Mouse (Mus musculus) kidney, embryonic 15.5 days (tissue): ENCODE results near the gene Nlrp2. TPM values are rescaled to one million over a fixed set of nuclear protein-coding genes. Genes with fewer than 3 reads are reported as not detected.

Experiments
- ATAC-seq: fragments of 200-750 bp; cut with Nextera tagmentation; replicated peaks from 2 replicates; pipeline ENCODE4 v1.8.0; 2017; ENCODE audit warnings: moderate TSS enrichment; ENCODE audit not compliant: low FRiP score
- H3K27ac ChIP-seq: fragments of 300-500 bp; sonication (generic); 2 replicates; pipeline ENCODE4 v1.5.1; 2015; ENCODE audit warnings: mild to moderate bottlenecking, inconsistent platforms
- H3K27me3 ChIP-seq: fragments of 300-500 bp; sonication (generic); 2 replicates; pipeline ENCODE4 v1.6.1; 2015; ENCODE audit warnings: inconsistent platforms
- H3K36me3 ChIP-seq: fragments of 300-500 bp; sonication (generic); 2 replicates; pipeline ENCODE4 v1.6.1; 2015; ENCODE audit warnings: inconsistent platforms
- H3K4me1 ChIP-seq: fragments of 300-500 bp; sonication (generic); 2 replicates; pipeline ENCODE4 v1.6.1; 2015; ENCODE audit warnings: inconsistent platforms
- H3K4me2 ChIP-seq: fragments of 300-500 bp; sonication (generic); 2 replicates; pipeline ENCODE4 v1.6.1; 2015; ENCODE audit warnings: moderate library complexity, mild to moderate bottlenecking, inconsistent platforms
- H3K4me3 ChIP-seq: fragments of 300-500 bp; sonication (generic); replicated peaks from 2 replicates; pipeline ENCODE4 v1.5.1; 2015; ENCODE audit warnings: mild to moderate bottlenecking, inconsistent platforms
- H3K9ac ChIP-seq: fragments of 300-500 bp; sonication (generic); 2 replicates; pipeline ENCODE4 v1.6.1; 2015; ENCODE audit warnings: mild to moderate bottlenecking, inconsistent platforms
- H3K9me3 ChIP-seq: fragments of 300-500 bp; sonication (generic); replicated peaks from 2 replicates; pipeline ENCODE4 v1.6.1; 2016; ENCODE audit warnings: inconsistent platforms
- WGBS: fragments of 180-500 bp; shearing (Covaris S2); methylation state at CpG from one replicate; pipeline ENCODE4 v1.1.7; 2015; ENCODE audit warnings: mixed read lengths; 5-methylcytosine and 5-hydroxymethylcytosine counted together
- polyA plus RNA-seq: library from polyadenylated mRNA; unstranded; fragments of >200 nt; fragmentation: Nextera tagmentation; extraction: Ambion mirVana; gene quantifications from 2 replicates; pipeline ENCODE4 v1.2.1, GENCODE M21; 2015

The Nlrp2 gene
- polyA plus RNA-seq, result not detected in 2 replicates

DNA sequence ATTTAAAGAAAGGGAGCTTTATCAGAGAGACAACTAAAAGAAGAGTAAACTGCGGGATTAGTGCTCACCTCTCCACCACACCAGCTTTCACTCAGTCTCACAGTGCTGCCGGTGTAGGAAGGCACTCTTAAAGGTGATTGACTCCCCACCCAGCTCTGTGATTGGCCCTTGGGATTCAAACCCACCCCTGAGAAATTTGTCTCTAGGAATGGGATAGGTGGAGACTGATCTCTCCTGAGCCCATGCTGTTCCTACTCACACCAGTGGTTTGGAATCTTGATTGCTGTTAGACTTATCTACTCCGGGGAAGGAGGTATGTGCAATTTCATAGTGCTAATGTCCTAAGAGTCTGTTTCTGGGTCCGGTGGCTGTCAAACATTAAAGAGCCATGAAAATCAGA, at the start of gene Nlrp2:
TSS of gene Nlrp2 (minus strand) at position 101 of the 400 bp plus-strand sequence.
- WGBS, result 79% methylated on average over 4 of the region's 4 CpGs
- Histone ChIP-seq H3K27me3 (no peaks in the 10 kb centered on the region), H3K9ac (no peak within 1 kb of the TSS), H3K4me1 (no peaks in the 10 kb centered on the region), H3K27ac (no peak within 1 kb of the TSS), H3K9me3 (peaks cover 24% of the 10 kb centered on the region), H3K4me3 (no peak within 1 kb of the TSS), H3K4me2 (no peak within 1 kb of the TSS), H3K36me3 (no peaks in the 10 kb centered on the region)
- ATAC-seq, result no peak

GRCm38 (mm10) chr7:5366724-5367123, 15.9 kb upstream of the Nlrp2 start:
- no peak overlapping the region for H3K27ac ChIP-seq
- WGBS, result 75% methylated on average over 2 of the region's 2 CpGs
- H3K9ac ChIP-seq, result no peak overlapping the region
- no peaks in the 10 kb centered on the region for H3K27me3 ChIP-seq
- H3K4me1 ChIP-seq, result no peaks in the 10 kb centered on the region
- ATAC-seq, result no peak
- no peak overlapping the region for H3K4me2 ChIP-seq
- H3K36me3 ChIP-seq, result no peaks in the 10 kb centered on the region
- peaks cover 7% of the 10 kb centered on the region; the same call in 1 of the 2 replicates for H3K9me3 ChIP-seq
- no peak overlapping the region for H3K4me3 ChIP-seq

DNA sequence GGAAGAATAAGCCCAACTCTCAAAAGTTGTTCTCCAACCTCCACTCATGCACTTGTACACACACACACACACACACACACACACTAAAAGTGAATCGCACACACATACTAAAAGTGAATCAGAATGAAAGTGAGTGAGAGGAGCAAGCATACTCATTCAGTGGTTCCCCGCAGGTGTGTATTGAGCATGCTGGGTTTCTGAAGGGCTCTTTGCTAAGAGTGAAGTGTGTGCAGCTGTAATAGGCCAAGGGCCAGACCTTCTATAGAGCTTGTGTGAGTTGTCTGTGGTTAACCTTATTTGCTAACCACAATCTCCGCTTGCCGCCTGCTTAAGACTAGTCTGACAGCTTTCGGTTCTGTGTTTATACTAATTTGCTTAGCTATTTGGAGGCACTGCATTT, 12.8 kb upstream of the Nlrp2 start:
- 94% methylated on average over 5 of the region's 5 CpGs for WGBS
- no peaks in the 10 kb centered on the region for H3K36me3 ChIP-seq
- no peak for ATAC-seq
- no peak overlapping the region for H3K9ac ChIP-seq
- no peaks in the 10 kb centered on the region for H3K27me3 ChIP-seq
- no peaks in the 10 kb centered on the region for H3K4me1 ChIP-seq
- H3K4me2 ChIP-seq, result no peak overlapping the region
- H3K4me3 ChIP-seq, result no peak overlapping the region
- H3K27ac ChIP-seq, result no peak overlapping the region
- H3K9me3 ChIP-seq, result peaks cover 7% of the 10 kb centered on the region; the same call in 1 of the 2 replicates

GRCm38 (mm10) chr7:5350237-5350636, 598 bp downstream of the Nlrp2 start, which contains the start of gene Gm5065:
TSS of gene Gm5065 (plus strand) at chr7:5350537.
- no peaks in the 10 kb centered on the region for H3K36me3 ChIP-seq
- peaks cover 22% of the 10 kb centered on the region for H3K9me3 ChIP-seq
- H3K27me3 ChIP-seq, result no peaks in the 10 kb centered on the region
- 79% methylated on average over 1 of the region's 1 CpGs for WGBS
- no peaks in the 10 kb centered on the region for H3K4me1 ChIP-seq
- no peak within 1 kb of the TSS for H3K4me3 ChIP-seq
- H3K9ac ChIP-seq, result no peak within 1 kb of the TSS
- no peak within 1 kb of the TSS for H3K4me2 ChIP-seq
- no peak within 1 kb of the TSS for H3K27ac ChIP-seq
- ATAC-seq, result no peak

DNA sequence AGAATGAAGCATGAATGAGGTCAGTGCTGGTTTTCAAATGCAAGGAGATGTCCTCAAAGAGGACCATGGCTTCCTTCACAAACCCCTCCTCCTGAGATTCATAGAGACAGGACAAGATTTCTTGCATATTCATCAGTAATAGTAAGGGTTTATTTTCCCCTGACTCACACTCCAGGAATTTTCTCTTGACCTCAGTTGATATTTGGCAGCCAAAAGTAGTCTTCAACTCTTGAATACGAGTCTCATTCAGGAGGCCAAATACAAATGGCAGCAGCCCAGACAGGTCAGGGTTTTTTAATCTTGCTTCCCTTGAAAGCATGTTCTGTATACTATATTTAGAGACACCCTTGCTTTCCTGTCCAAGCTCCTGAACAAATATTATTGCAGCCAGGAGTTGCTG, 23.3 kb downstream of the Nlrp2 start:
- Histone ChIP-seq H3K4me3 (no peak overlapping the region), H3K4me1 (no peaks in the 10 kb centered on the region), H3K27ac (no peak overlapping the region), H3K36me3 (no peaks in the 10 kb centered on the region), H3K27me3 (no peaks in the 10 kb centered on the region), H3K4me2 (no peak overlapping the region), H3K9me3 (peaks cover 9% of the 10 kb centered on the region), H3K9ac (no peak overlapping the region)
- ATAC-seq, result no peak
- 69% methylated on average over 1 of the region's 1 CpGs for WGBS

DNA sequence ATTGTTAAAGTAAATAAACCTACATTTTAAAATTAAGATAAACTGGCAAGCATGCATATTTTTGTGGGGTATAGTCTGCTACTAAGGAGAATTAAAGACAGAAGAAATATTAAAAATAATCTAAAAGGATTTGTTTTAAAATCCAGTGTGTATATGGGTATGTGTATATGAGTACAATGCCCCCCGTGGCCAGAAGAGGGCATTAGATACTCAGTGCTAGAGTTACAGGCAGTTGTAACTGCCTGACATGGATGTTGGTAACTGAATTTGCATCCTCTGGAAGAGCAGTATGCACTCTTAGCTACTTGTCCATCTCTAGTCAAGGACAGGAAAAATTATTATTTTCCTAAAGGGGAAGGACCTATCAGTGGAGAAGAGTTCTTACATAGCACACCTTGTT, 62.6 kb downstream of the Nlrp2 start:
- Histone ChIP-seq H3K4me3 (no peak overlapping the region), H3K27ac (no peak overlapping the region), H3K4me1 (no peaks in the 10 kb centered on the region), H3K9me3 (peaks cover 15% of the 10 kb centered on the region; the same call in 1 of the 2 replicates), H3K4me2 (no peak overlapping the region), H3K36me3 (no peaks in the 10 kb centered on the region), H3K27me3 (no peaks in the 10 kb centered on the region), H3K9ac (no peak overlapping the region)
- no peak for ATAC-seq
- WGBS, result 62% methylated on average over 1 of the region's 1 CpGs

GRCm38 (mm10) chr7:5263051-5263450, 87.8 kb downstream of the Nlrp2 start:
- no peak for ATAC-seq
- H3K4me2 ChIP-seq, result no peak overlapping the region
- H3K9ac ChIP-seq, result no peak overlapping the region
- no peak overlapping the region for H3K27ac ChIP-seq
- no peaks in the 10 kb centered on the region for H3K4me1 ChIP-seq
- H3K9me3 ChIP-seq, result 0 out of 2 replicates have a peak, but pooled peaks cover 9% of the 10 kb centered on the region
- no peaks in the 10 kb centered on the region for H3K27me3 ChIP-seq
- 78% methylated on average over 3 of the region's 3 CpGs for WGBS
- no peak overlapping the region for H3K4me3 ChIP-seq
- H3K36me3 ChIP-seq, result no peaks in the 10 kb centered on the region

Other genes with a start within 250 kb of the Nlrp2 start
- gene Rfpl4, start 234.1 kb downstream of the Nlrp2 start, polyA plus RNA-seq, result not detected in 2 replicates
- 0.54 TPM in 1 of 2 replicates, not detected in the other for gene Rasl2-9, start 225.1 kb downstream of the Nlrp2 start, polyA plus RNA-seq
- not detected in 2 replicates for gene Vmn1r55, start 201.4 kb downstream of the Nlrp2 start, polyA plus RNA-seq
- gene Vmn1r56, start 154.3 kb downstream of the Nlrp2 start, polyA plus RNA-seq, result not detected in 2 replicates
- not detected in 2 replicates for gene Vmn1r57, start 132.5 kb downstream of the Nlrp2 start, polyA plus RNA-seq
- gene Gm5065, start 498 bp downstream of the Nlrp2 start, polyA plus RNA-seq, result not detected in 2 replicates
- not detected in 2 replicates for gene Vmn1r58, start 62.4 kb upstream of the Nlrp2 start, polyA plus RNA-seq
- not detected in 2 replicates for gene Vmn1r59, start 105.7 kb upstream of the Nlrp2 start, polyA plus RNA-seq
- not detected in 2 replicates for gene Vmn2r28, start 142.9 kb upstream of the Nlrp2 start, polyA plus RNA-seq
- not detected in 2 replicates for gene Vmn1r60, start 196.3 kb upstream of the Nlrp2 start, polyA plus RNA-seq